ENCODE assay signal across 12 mouse cellular contexts in genomic region chr2:11363061-11363464, GRCm38 (mm10).
DNase-seq lines count a peak whose midpoint lies in the region; ATAC-seq and TF ChIP-seq lines count a peak whose summit lies in the region.
"Had no signal": no experiment of that assay in that cellular context is flagged by ENCODE, and none has a peak within 500 bp of the region (broad histone marks: within the 10 kb centered on the region; RNA-seq: fewer than 3 reads in every experiment).

No protein-coding gene starts in this region.

- H3K79me2 ChIP-seq in liver, adult 2 months (ENCODE audit: control insufficient read depth, insufficient read depth, low read length), result no peaks in the 10 kb centered on the region

- TF ChIP-seq POLR2A in liver, adult 2 months (IDR thresholded peaks at IDR 0.05; ENCODE audit: extremely low read depth, insufficient read depth, low read length), result no peak

- no peak overlapping the region for H3K4me3 ChIP-seq in liver, adult 2 months (ENCODE audit: insufficient read depth, low read depth, low read length)
- no peak overlapping the region for H3K4me3 ChIP-seq in hindbrain, embryonic 15.5 days
- H3K4me3 ChIP-seq: erythroblast, embryonic 14.5 days; limb, embryonic 10.5 days had no signal

- H3K27me3 ChIP-seq in liver, adult 2 months (ENCODE audit: control insufficient read depth, insufficient read depth, low read length), result no peaks in the 10 kb centered on the region
- no peaks in the 10 kb centered on the region for H3K27me3 ChIP-seq in hindbrain, embryonic 15.5 days

- H3K4me1 ChIP-seq in liver, adult 2 months (ENCODE audit: control insufficient read depth, insufficient read depth, low read length), result peaks cover 20% of the 10 kb centered on the region
- H3K4me1 ChIP-seq in hindbrain, embryonic 15.5 days (replicated peaks), result no peaks in the 10 kb centered on the region
- H3K4me1 ChIP-seq: limb, embryonic 10.5 days had no signal

- no peak overlapping the region for H3K4me2 ChIP-seq in hindbrain, embryonic 15.5 days

- WGBS in liver, adult 2 months, result 25% methylated on average over 5 of the region's 5 CpGs
- 64% methylated on average over 5 of the region's 5 CpGs for WGBS in hindbrain, embryonic 15.5 days

- peak; percentile 63 to 64 for DNase-seq in cerebellum, postnatal 10 days
- no peak for DNase-seq in cerebellum, adult 9-10 months
- DNase-seq in liver, adult 2 months (ENCODE audit: extremely low read depth, low read depth, low spot score), result peak; percentile 98
- DNase-seq in liver, result no peak
- DNase-seq in retina, embryonic 14.5 days (ENCODE audit: low spot score), result peak; percentile 5
- no peak for DNase-seq in gastrocnemius, postnatal 4 days (ENCODE audit: low spot score in 2 of 2)
- no peak for DNase-seq in urinary bladder, postnatal 25 days (ENCODE audit: low spot score)
- DNase-seq: lung, postnatal 36 days; thymus, postnatal 25 days had no signal

- H3K36me3 ChIP-seq in liver, adult 2 months (ENCODE audit: control insufficient read depth, insufficient read depth, low read length), result no peaks in the 10 kb centered on the region
- H3K36me3 ChIP-seq in hindbrain, embryonic 15.5 days, result no peaks in the 10 kb centered on the region
- H3K36me3 ChIP-seq: limb, embryonic 10.5 days had no signal

- peak overlapping the region; percentile 74 for H3K27ac ChIP-seq in liver, adult 2 months (replicated peaks; ENCODE audit: insufficient read depth, low read depth, low read length)
- H3K27ac ChIP-seq in hindbrain, embryonic 15.5 days (replicated peaks), result no peak overlapping the region
- H3K27ac ChIP-seq: limb, embryonic 10.5 days had no signal

- peak; percentile 83 for ATAC-seq in hindbrain, embryonic 15.5 days (ENCODE audit: low FRiP score, low read depth)

- H3K9me3 ChIP-seq in hindbrain, embryonic 15.5 days, result no peaks in the 10 kb centered on the region
- H3K9me3 ChIP-seq: limb, embryonic 10.5 days had no signal

- H3K9ac ChIP-seq in liver, adult 2 months (ENCODE audit: low read depth, low read length), result no peak overlapping the region
- no peak overlapping the region for H3K9ac ChIP-seq in hindbrain, embryonic 15.5 days

- TF ChIP-seq CTCF in liver, adult 2 months (IDR thresholded peaks at IDR 0.05; ENCODE audit: low read depth, low read length), result no peak

Comparison
In these comparisons a context has a peak if more than half of its experiments do, and no peak if none do; other contexts are left out.
1. DNase-seq: peak in cerebellum, postnatal 10 days (2 of 2), liver, adult 2 months (single experiment) and retina, embryonic 14.5 days (single experiment); none in cerebellum, adult 9-10 months (single experiment), liver (single experiment), gastrocnemius, postnatal 4 days (0 of 2) and urinary bladder, postnatal 25 days (single experiment).